Mouse (Mus musculus): ENCODE data around the gene Prr29. TPM values are rescaled to one million over a fixed set of nuclear protein-coding genes. Genes with fewer than 3 reads are reported as not detected.
"Not testable (repeated sequence)": the region's sequence is repeated elsewhere in the genome, so short reads cannot be mapped to it uniquely, and the experiment has no call there.

Gene Prr29
- polyA plus RNA-seq, 1 experiment from 2014 or later = not detected

GRCm38 (mm10) chr11:106329128-106329527 is 36.1 kb upstream of the Prr29 start:
- no peak overlapping the region for H3K4me3 ChIP-seq (ENCODE audit: low read depth, low read length)
- H3K4me2 ChIP-seq (ENCODE audit: low read depth, low read length) = no peak overlapping the region
- H3K27ac ChIP-seq (replicated peaks; ENCODE audit: low read depth, low read length) = no peak overlapping the region
- no peak for DNase-seq (ENCODE audit: low spot score)
- no peaks in the 10 kb centered on the region for H3K36me3 ChIP-seq (replicated peaks; ENCODE audit: control insufficient read depth, insufficient read depth, low read depth, low read length)
- no peak for ATAC-seq (replicated peaks; ENCODE audit: insufficient number of reproducible peaks, low FRiP score, low TSS enrichment, low read depth)
- no peaks in the 10 kb centered on the region for H3K9me3 ChIP-seq (replicated peaks; ENCODE audit: control insufficient read depth, low read length)
- no peaks in the 10 kb centered on the region for H3K4me1 ChIP-seq (ENCODE audit: control insufficient read depth, insufficient read depth, low read length)
- WGBS = 79% methylated on average over 6 of the region's 6 CpGs
- H3K27me3 ChIP-seq (ENCODE audit: control insufficient read depth, insufficient read depth, low read length) = no peaks in the 10 kb centered on the region
- no peak overlapping the region for H3K9ac ChIP-seq (replicated peaks; ENCODE audit: low read length)

DNA sequence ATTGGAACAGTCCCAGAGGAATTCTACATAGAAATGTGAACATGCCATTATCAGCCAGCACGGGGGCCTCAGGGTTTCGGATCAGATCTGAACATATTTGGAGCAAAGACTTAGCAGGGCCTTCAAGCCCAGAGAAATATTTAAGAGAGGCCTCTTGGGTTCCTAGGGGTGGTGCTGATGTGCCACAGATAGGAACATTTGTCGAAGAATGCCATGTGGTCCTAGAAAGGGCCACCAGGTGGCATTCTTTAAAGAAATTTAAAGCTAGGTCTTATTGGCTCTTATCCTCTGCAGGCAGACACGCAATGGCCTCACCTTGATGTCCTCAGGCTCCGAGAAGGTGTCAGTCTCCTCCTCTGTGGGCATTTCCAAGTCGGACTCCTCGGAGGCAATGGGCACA is 35.6 kb upstream of the Prr29 start:
- Histone ChIP-seq H3K9ac (replicated peaks; ENCODE audit: low read length) (no peak overlapping the region), H3K27ac (replicated peaks; ENCODE audit: low read depth, low read length) (no peak overlapping the region), H3K27me3 (ENCODE audit: control insufficient read depth, insufficient read depth, low read length) (no peaks in the 10 kb centered on the region), H3K4me3 (ENCODE audit: low read depth, low read length) (no peak overlapping the region), H3K9me3 (replicated peaks; ENCODE audit: control insufficient read depth, low read length) (no peaks in the 10 kb centered on the region), H3K4me1 (ENCODE audit: control insufficient read depth, insufficient read depth, low read length) (no peaks in the 10 kb centered on the region), H3K36me3 (replicated peaks; ENCODE audit: control insufficient read depth, insufficient read depth, low read depth, low read length) (no peaks in the 10 kb centered on the region), H3K4me2 (ENCODE audit: low read depth, low read length) (no peak overlapping the region)
- 66% methylated on average over 7 of the region's 7 CpGs for WGBS
- peak; percentile 48 for DNase-seq (ENCODE audit: low spot score)
- no peak for ATAC-seq (replicated peaks; ENCODE audit: insufficient number of reproducible peaks, low FRiP score, low TSS enrichment, low read depth)

DNA sequence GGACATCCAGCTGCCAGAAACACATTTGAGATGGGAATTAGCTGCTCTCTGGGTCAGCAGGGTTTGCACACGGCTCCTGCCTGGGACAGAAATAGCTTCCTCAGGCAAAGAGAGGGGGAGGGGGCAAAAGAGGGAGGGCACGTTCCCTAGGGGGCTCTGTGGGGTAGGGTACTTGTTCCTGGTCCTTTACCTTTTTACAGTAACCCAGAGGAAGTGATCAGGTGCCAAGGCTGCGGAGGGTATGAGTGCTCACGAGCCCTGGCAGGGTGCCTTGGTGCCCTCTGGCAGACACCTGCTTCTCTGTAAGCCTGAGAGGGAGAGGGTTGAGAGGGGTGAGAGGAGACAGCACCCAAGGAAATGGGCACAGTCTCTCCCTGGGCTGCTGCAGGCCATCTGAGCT is 32.8 kb upstream of the Prr29 start:
- Histone ChIP-seq H3K27ac (replicated peaks; ENCODE audit: low read depth, low read length) (no peak overlapping the region), H3K9me3 (replicated peaks; ENCODE audit: control insufficient read depth, low read length) (no peaks in the 10 kb centered on the region), H3K4me1 (ENCODE audit: control insufficient read depth, insufficient read depth, low read length) (no peaks in the 10 kb centered on the region), H3K4me2 (ENCODE audit: low read depth, low read length) (no peak overlapping the region), H3K27me3 (ENCODE audit: control insufficient read depth, insufficient read depth, low read length) (no peaks in the 10 kb centered on the region), H3K9ac (replicated peaks; ENCODE audit: low read length) (no peak overlapping the region), H3K4me3 (ENCODE audit: low read depth, low read length) (no peak overlapping the region), H3K36me3 (replicated peaks; ENCODE audit: control insufficient read depth, insufficient read depth, low read depth, low read length) (no peaks in the 10 kb centered on the region)
- ATAC-seq (replicated peaks; ENCODE audit: insufficient number of reproducible peaks, low FRiP score, low TSS enrichment, low read depth) (no peak), DNase-seq (ENCODE audit: low spot score) (no peak)
- 61% methylated on average over 4 of the region's 4 CpGs for WGBS

GRCm38 (mm10) chr11:106334066-106334465 is 31.2 kb upstream of the Prr29 start:
- Histone ChIP-seq H3K36me3 (replicated peaks; ENCODE audit: control insufficient read depth, insufficient read depth, low read depth, low read length) (no peaks in the 10 kb centered on the region), H3K27ac (replicated peaks; ENCODE audit: low read depth, low read length) (no peak overlapping the region), H3K9ac (replicated peaks; ENCODE audit: low read length) (no peak overlapping the region), H3K27me3 (ENCODE audit: control insufficient read depth, insufficient read depth, low read length) (no peaks in the 10 kb centered on the region), H3K4me2 (ENCODE audit: low read depth, low read length) (no peak overlapping the region), H3K9me3 (replicated peaks; ENCODE audit: control insufficient read depth, low read length) (no peaks in the 10 kb centered on the region), H3K4me3 (ENCODE audit: low read depth, low read length) (no peak overlapping the region), H3K4me1 (ENCODE audit: control insufficient read depth, insufficient read depth, low read length) (no peaks in the 10 kb centered on the region)
- ATAC-seq (replicated peaks; ENCODE audit: insufficient number of reproducible peaks, low FRiP score, low TSS enrichment, low read depth) = no peak
- no peak for DNase-seq (ENCODE audit: low spot score)
- 2% methylated on average over 2 of the region's 2 CpGs for WGBS

GRCm38 (mm10) chr11:106338029-106338428 is 27.2 kb upstream of the Prr29 start:
- H3K9me3 ChIP-seq (replicated peaks; ENCODE audit: control insufficient read depth, low read length) = no peaks in the 10 kb centered on the region
- H3K27me3 ChIP-seq (ENCODE audit: control insufficient read depth, insufficient read depth, low read length) = no peaks in the 10 kb centered on the region
- H3K4me2 ChIP-seq (ENCODE audit: low read depth, low read length) = no peak overlapping the region
- no peaks in the 10 kb centered on the region for H3K4me1 ChIP-seq (ENCODE audit: control insufficient read depth, insufficient read depth, low read length)
- no peak overlapping the region for H3K27ac ChIP-seq (replicated peaks; ENCODE audit: low read depth, low read length)
- no peaks in the 10 kb centered on the region for H3K36me3 ChIP-seq (replicated peaks; ENCODE audit: control insufficient read depth, insufficient read depth, low read depth, low read length)
- no peak overlapping the region for H3K9ac ChIP-seq (replicated peaks; ENCODE audit: low read length)
- DNase-seq (ENCODE audit: low spot score) (no peak), ATAC-seq (replicated peaks; ENCODE audit: insufficient number of reproducible peaks, low FRiP score, low TSS enrichment, low read depth) (no peak)
- WGBS = 79% methylated on average over 5 of the region's 5 CpGs
- no peak overlapping the region for H3K4me3 ChIP-seq (ENCODE audit: low read depth, low read length)

- H3K27ac ChIP-seq (replicated peaks; ENCODE audit: low read depth, low read length) = no peak overlapping the region
- no peak overlapping the region for H3K4me2 ChIP-seq (ENCODE audit: low read depth, low read length)
- H3K36me3 ChIP-seq (replicated peaks; ENCODE audit: control insufficient read depth, insufficient read depth, low read depth, low read length) = no peaks in the 10 kb centered on the region
- no peaks in the 10 kb centered on the region for H3K9me3 ChIP-seq (replicated peaks; ENCODE audit: control insufficient read depth, low read length)
- 82% methylated on average over 7 of the region's 7 CpGs for WGBS
- H3K9ac ChIP-seq (replicated peaks; ENCODE audit: low read length) = no peak overlapping the region
- H3K4me1 ChIP-seq (ENCODE audit: control insufficient read depth, insufficient read depth, low read length) = no peaks in the 10 kb centered on the region
- no peak for DNase-seq (ENCODE audit: low spot score)
- H3K4me3 ChIP-seq (ENCODE audit: low read depth, low read length) = no peak overlapping the region
- no peaks in the 10 kb centered on the region for H3K27me3 ChIP-seq (ENCODE audit: control insufficient read depth, insufficient read depth, low read length)
- no peak for ATAC-seq (replicated peaks; ENCODE audit: insufficient number of reproducible peaks, low FRiP score, low TSS enrichment, low read depth)
Measured at GRCm38 (mm10) chr11:106338870-106339269, 26.4 kb upstream of the Prr29 start.

DNA sequence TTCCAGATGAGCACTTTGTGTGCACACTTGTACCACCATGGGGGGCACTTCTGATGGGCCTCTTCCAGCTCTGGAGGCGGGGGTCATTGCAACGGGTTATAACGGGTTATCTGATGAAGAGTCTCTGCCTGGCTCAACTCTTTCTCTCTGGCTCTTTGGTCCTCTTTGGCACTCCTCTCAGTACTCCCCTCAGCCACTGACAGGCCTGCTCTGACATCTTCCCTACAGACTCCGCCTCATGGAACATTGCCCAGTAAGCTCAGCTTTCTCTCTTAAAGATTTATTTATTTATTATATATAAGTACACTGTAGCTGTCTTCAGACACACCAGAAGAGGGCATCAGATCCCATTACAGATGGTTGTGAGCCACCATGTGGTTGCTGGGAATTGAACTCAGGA is 25.9 kb upstream of the Prr29 start:
- H3K4me3 ChIP-seq (ENCODE audit: low read depth, low read length); H3K27me3 ChIP-seq (ENCODE audit: control insufficient read depth, insufficient read depth, low read length); H3K9me3 ChIP-seq (replicated peaks; ENCODE audit: control insufficient read depth, low read length); H3K27ac ChIP-seq (replicated peaks; ENCODE audit: low read depth, low read length); DNase-seq (ENCODE audit: low spot score); H3K4me2 ChIP-seq (ENCODE audit: low read depth, low read length); H3K9ac ChIP-seq (replicated peaks; ENCODE audit: low read length); H3K36me3 ChIP-seq (replicated peaks; ENCODE audit: control insufficient read depth, insufficient read depth, low read depth, low read length); H3K4me1 ChIP-seq (ENCODE audit: control insufficient read depth, insufficient read depth, low read length); ATAC-seq (replicated peaks; ENCODE audit: insufficient number of reproducible peaks, low FRiP score, low TSS enrichment, low read depth): not testable (repeated sequence)
- WGBS = 94% methylated on average over 4 of the region's 4 CpGs

DNA sequence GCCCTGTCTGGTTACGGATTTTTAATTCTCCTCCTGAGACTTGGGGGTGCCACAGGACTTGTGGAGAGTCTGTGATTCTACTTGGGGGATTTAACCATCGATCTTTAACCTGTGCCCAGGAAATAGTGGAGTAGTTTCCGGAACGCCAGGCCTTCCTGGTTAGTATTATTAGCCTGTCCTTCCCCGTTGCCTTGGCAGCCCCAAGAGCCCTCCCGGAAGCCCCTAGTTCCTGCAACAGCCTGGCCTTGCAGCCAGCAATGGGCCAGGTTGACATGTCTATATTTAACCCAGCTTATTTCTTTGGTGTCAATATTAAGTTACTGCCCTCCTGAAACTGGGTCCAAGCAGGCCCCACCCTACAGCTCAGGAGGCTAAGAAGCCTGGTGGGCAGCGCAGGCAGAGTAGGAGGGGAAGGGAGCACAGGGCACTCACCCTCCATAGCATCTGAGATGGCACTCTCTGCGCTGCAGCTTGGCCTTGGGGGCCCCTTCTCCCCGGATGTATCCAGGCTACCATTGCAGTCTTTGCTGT is 24.2 kb upstream of the Prr29 start:
- Histone ChIP-seq H3K4me2 (ENCODE audit: low read depth, low read length) (no peak overlapping the region), H3K27me3 (ENCODE audit: control insufficient read depth, insufficient read depth, low read length) (no peaks in the 10 kb centered on the region), H3K4me3 (ENCODE audit: low read depth, low read length) (no peak overlapping the region), H3K9ac (replicated peaks; ENCODE audit: low read length) (no peak overlapping the region), H3K36me3 (replicated peaks; ENCODE audit: control insufficient read depth, insufficient read depth, low read depth, low read length) (no peaks in the 10 kb centered on the region), H3K27ac (replicated peaks; ENCODE audit: low read depth, low read length) (no peak overlapping the region), H3K4me1 (ENCODE audit: control insufficient read depth, insufficient read depth, low read length) (no peaks in the 10 kb centered on the region), H3K9me3 (replicated peaks; ENCODE audit: control insufficient read depth, low read length) (no peaks in the 10 kb centered on the region)
- WGBS = 81% methylated on average over 9 of the region's 9 CpGs
- no peak for DNase-seq (ENCODE audit: low spot score)
- ATAC-seq (replicated peaks; ENCODE audit: insufficient number of reproducible peaks, low FRiP score, low TSS enrichment, low read depth) = no peak
